Mouse (Mus musculus): Measurements from ENCODE around the gene Kat6b. TPM values are rescaled to one million over a fixed set of nuclear protein-coding genes. Genes with fewer than 3 reads are reported as not detected.

Gene Kat6b
- polyA plus RNA-seq, 1 experiment from 2014 or later = 7.1 TPM

GRCm38 (mm10) chr14:21525674-21526073, 44.4 kb downstream of the Kat6b start:
- ATAC-seq = no peak
- no peak overlapping the region for H3K9ac ChIP-seq (ENCODE audit: low read depth, low read length)
- no peak overlapping the region for H3K4me2 ChIP-seq (ENCODE audit: low read depth, low read length)
- no peaks in the 10 kb centered on the region for H3K9me3 ChIP-seq (ENCODE audit: control insufficient read depth, low read length)
- 85% methylated on average over 4 of the region's 4 CpGs for WGBS
- H3K4me3 ChIP-seq (ENCODE audit: low read length) = no peak overlapping the region
- no peak overlapping the region for H3K27ac ChIP-seq (ENCODE audit: low read length)
- H3K4me1 ChIP-seq (ENCODE audit: control insufficient read depth, insufficient read depth, low read length) = peaks cover 22% of the 10 kb centered on the region
- H3K27me3 ChIP-seq (replicated peaks; ENCODE audit: control insufficient read depth, insufficient read depth, low read length) = no peaks in the 10 kb centered on the region
- no peaks in the 10 kb centered on the region for H3K36me3 ChIP-seq (ENCODE audit: control insufficient read depth, insufficient read depth, low read length)

DNA sequence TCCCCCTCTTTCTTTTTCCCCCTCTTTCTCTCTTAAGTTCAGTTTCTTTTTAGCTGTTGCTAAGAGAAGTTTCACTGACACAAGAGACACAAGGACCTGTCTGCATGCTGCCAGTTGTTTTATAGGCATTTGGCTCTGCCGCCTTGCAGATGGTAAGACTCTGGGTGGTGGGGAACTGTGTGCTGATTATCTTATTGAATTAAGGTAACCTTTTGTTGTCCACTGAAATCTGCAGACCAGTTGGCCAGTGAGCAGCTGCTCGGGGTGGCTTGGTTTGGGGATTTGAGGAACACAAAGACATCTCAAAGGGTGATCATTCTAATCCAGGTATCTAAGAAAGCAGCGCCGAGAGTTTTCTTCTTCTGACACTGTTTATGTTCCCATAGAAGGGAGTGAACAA, 52.3 kb downstream of the Kat6b start:
- no peak for ATAC-seq
- H3K4me2 ChIP-seq (ENCODE audit: low read depth, low read length) = no peak overlapping the region
- no peaks in the 10 kb centered on the region for H3K9me3 ChIP-seq (ENCODE audit: control insufficient read depth, low read length)

DNA sequence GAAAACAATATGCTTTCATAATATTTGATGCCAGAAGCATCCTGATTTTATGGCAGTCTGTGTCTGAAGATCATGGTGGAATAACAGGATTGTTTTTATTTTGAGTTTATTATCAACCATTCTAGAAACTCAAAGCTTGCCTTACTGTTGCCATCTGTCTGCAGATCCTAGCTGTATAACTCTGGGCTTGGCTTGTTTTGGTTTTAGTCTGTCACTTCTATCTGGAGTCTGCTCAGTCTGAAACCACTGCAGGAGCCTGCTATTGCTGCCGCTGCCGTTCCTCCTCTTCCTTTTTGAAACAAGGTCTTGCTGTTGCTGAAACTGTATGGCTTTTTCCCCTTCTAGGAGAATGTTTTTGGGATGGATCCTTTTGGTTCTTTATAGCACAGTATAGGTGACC, 52.8 kb downstream of the Kat6b start:
- 60% methylated on average over 2 of the region's 2 CpGs for WGBS
- ATAC-seq = no peak
- H3K4me3 ChIP-seq (ENCODE audit: low read length) = no peak overlapping the region
- H3K27ac ChIP-seq (ENCODE audit: low read length) = no peak overlapping the region
- H3K4me2 ChIP-seq (ENCODE audit: low read depth, low read length) = no peak overlapping the region
- H3K36me3 ChIP-seq (ENCODE audit: control insufficient read depth, insufficient read depth, low read length) = no peaks in the 10 kb centered on the region
- H3K9ac ChIP-seq (ENCODE audit: low read depth, low read length) = no peak overlapping the region
- H3K9me3 ChIP-seq (ENCODE audit: control insufficient read depth, low read length) = no peaks in the 10 kb centered on the region
- no peaks in the 10 kb centered on the region for H3K4me1 ChIP-seq (ENCODE audit: control insufficient read depth, insufficient read depth, low read length)
- no peaks in the 10 kb centered on the region for H3K27me3 ChIP-seq (replicated peaks; ENCODE audit: control insufficient read depth, insufficient read depth, low read length)

More for the DNA sequence above, 52.3 kb downstream of the Kat6b start:
- H3K36me3 ChIP-seq (ENCODE audit: control insufficient read depth, insufficient read depth, low read length) = no peaks in the 10 kb centered on the region
- no peak overlapping the region for H3K9ac ChIP-seq (ENCODE audit: low read depth, low read length)
- no peaks in the 10 kb centered on the region for H3K27me3 ChIP-seq (replicated peaks; ENCODE audit: control insufficient read depth, insufficient read depth, low read length)
- WGBS = 75% methylated on average over 4 of the region's 4 CpGs
- no peak overlapping the region for H3K27ac ChIP-seq (ENCODE audit: low read length)
- H3K4me1 ChIP-seq (ENCODE audit: control insufficient read depth, insufficient read depth, low read length) = no peaks in the 10 kb centered on the region
- H3K4me3 ChIP-seq (ENCODE audit: low read length) = no peak overlapping the region

DNA sequence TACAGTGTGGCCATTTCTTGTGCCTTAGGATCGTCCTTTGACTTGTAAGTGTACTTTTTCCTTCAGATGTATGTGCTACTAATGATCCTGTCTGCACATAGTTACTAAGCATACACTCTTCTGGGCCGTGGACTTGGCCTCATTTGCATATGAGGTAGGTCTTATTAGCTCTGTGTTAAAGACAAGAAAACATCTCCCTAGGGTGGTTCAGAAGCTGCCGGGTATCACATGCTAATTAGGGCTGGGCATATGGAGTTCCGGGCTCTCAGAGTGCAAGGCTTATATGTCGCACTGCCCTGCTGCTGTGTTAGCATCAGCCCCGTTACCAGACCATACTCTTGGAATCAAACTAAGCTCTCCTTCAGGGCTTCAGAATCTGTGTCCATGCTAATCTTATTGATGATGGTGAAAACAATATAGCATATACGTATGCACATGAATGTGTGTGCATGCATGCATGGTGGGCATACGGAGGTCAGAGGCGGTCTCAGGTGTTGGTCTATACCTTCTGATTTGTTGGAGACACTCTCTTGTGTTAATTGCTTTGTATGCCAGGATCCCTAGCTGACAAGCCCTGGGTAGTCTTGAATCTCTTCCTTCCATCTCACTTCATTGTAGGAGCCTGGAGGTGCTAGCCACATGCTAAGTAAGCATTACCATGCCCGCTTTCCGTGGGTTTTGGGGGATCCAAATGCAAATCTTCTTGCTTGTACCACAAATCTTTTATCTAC, 53.5 kb downstream of the Kat6b start:
- no peak overlapping the region for H3K4me2 ChIP-seq (ENCODE audit: low read depth, low read length)
- H3K4me3 ChIP-seq (ENCODE audit: low read length) = no peak overlapping the region
- no peaks in the 10 kb centered on the region for H3K27me3 ChIP-seq (replicated peaks; ENCODE audit: control insufficient read depth, insufficient read depth, low read length)
- no peak overlapping the region for H3K27ac ChIP-seq (ENCODE audit: low read length)
- ATAC-seq = no peak
- no peak overlapping the region for H3K9ac ChIP-seq (ENCODE audit: low read depth, low read length)
- 82% methylated on average over 11 of the region's 11 CpGs for WGBS
- no peaks in the 10 kb centered on the region for H3K9me3 ChIP-seq (ENCODE audit: control insufficient read depth, low read length)
- H3K4me1 ChIP-seq (ENCODE audit: control insufficient read depth, insufficient read depth, low read length) = no peaks in the 10 kb centered on the region
- no peaks in the 10 kb centered on the region for H3K36me3 ChIP-seq (ENCODE audit: control insufficient read depth, insufficient read depth, low read length)

DNA sequence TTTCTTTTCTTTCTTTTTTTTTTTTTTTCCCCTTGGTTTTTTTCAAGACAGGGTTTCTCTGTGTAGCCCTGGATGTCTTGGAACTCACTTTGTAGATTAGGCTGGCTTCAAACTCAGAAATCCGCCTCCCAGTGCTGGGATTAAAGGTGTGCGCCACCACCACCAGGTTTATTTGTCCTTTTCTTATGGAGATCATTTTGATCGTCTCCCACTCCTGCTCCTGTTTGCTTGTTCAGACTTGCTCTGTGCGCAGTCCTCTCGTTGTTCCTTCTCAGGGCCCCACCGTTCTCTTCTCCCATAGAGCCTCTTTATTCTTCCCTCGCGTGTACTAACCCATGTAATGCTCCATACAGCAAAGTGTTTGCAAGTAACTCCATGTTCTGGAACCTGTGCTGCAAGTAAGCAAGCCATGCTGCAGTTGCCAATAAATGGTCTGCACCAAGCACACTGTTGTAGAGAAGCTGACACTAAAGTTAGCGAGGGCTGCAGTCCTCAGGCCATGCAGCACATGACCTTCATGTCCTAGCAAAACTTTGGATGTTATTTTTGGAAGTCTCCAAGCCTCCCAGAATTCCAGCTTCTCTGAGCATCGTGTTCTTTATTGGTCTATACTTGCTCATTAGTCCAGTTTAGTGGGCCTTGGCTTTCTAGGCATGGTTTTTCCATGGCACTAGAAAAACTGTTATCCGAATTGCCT, 55.4 kb downstream of the Kat6b start:
- peaks cover 2% of the 10 kb centered on the region; the same call in 1 of the 2 replicates for H3K9me3 ChIP-seq (ENCODE audit: control insufficient read depth, low read length)
- no peak overlapping the region for H3K9ac ChIP-seq (ENCODE audit: low read depth, low read length)
- H3K4me2 ChIP-seq (ENCODE audit: low read depth, low read length) = no peak overlapping the region
- ATAC-seq = no peak
- H3K4me1 ChIP-seq (ENCODE audit: control insufficient read depth, insufficient read depth, low read length) = no peaks in the 10 kb centered on the region
- WGBS = 83% methylated on average over 11 of the region's 11 CpGs
- no peak overlapping the region for H3K4me3 ChIP-seq (ENCODE audit: low read length)
- H3K27ac ChIP-seq (ENCODE audit: low read length) = no peak overlapping the region
- no peaks in the 10 kb centered on the region for H3K36me3 ChIP-seq (ENCODE audit: control insufficient read depth, insufficient read depth, low read length)
- H3K27me3 ChIP-seq (replicated peaks; ENCODE audit: control insufficient read depth, insufficient read depth, low read length) = no peaks in the 10 kb centered on the region

- no peaks in the 10 kb centered on the region for H3K27me3 ChIP-seq (replicated peaks; ENCODE audit: control insufficient read depth, insufficient read depth, low read length)
- no peak for ATAC-seq
- WGBS = 82% methylated on average over 3 of the region's 3 CpGs
- H3K9ac ChIP-seq (ENCODE audit: low read depth, low read length) = no peak overlapping the region
- H3K36me3 ChIP-seq (ENCODE audit: control insufficient read depth, insufficient read depth, low read length) = peaks cover 4% of the 10 kb centered on the region
- H3K9me3 ChIP-seq (ENCODE audit: control insufficient read depth, low read length) = peaks cover 2% of the 10 kb centered on the region; the same call in 1 of the 2 replicates
- no peak overlapping the region for H3K4me3 ChIP-seq (ENCODE audit: low read length)
- H3K4me2 ChIP-seq (ENCODE audit: low read depth, low read length) = no peak overlapping the region
- no peak overlapping the region for H3K27ac ChIP-seq (ENCODE audit: low read length)
- no peaks in the 10 kb centered on the region for H3K4me1 ChIP-seq (ENCODE audit: control insufficient read depth, insufficient read depth, low read length)
Observed at GRCm38 (mm10) chr14:21537838-21538237, 56.6 kb downstream of the Kat6b start.

GRCm38 (mm10) chr14:21539731-21540130, 58.5 kb downstream of the Kat6b start:
- peaks cover 4% of the 10 kb centered on the region for H3K36me3 ChIP-seq (ENCODE audit: control insufficient read depth, insufficient read depth, low read length)
- no peak overlapping the region for H3K9ac ChIP-seq (ENCODE audit: low read depth, low read length)
- H3K4me1 ChIP-seq (ENCODE audit: control insufficient read depth, insufficient read depth, low read length) = 0 out of 2 replicates have a peak, but pooled peaks cover 2% of the 10 kb centered on the region
- 85% methylated on average over 3 of the region's 3 CpGs for WGBS
- H3K27ac ChIP-seq (ENCODE audit: low read length) = no peak overlapping the region
- H3K27me3 ChIP-seq (replicated peaks; ENCODE audit: control insufficient read depth, insufficient read depth, low read length) = no peaks in the 10 kb centered on the region
- no peak overlapping the region for H3K4me3 ChIP-seq (ENCODE audit: low read length)
- H3K9me3 ChIP-seq (ENCODE audit: control insufficient read depth, low read length) = peaks cover 2% of the 10 kb centered on the region; the same call in 1 of the 2 replicates
- ATAC-seq = no peak
- H3K4me2 ChIP-seq (ENCODE audit: low read depth, low read length) = no peak overlapping the region

GRCm38 (mm10) chr14:21540361-21540760, 59.1 kb downstream of the Kat6b start:
- ATAC-seq = no peak
- H3K36me3 ChIP-seq (ENCODE audit: control insufficient read depth, insufficient read depth, low read length) = peaks cover 4% of the 10 kb centered on the region
- no peak overlapping the region for H3K4me3 ChIP-seq (ENCODE audit: low read length)
- H3K4me1 ChIP-seq (ENCODE audit: control insufficient read depth, insufficient read depth, low read length) = 0 out of 2 replicates have a peak, but pooled peaks cover 4% of the 10 kb centered on the region
- 70% methylated on average over 3 of the region's 3 CpGs for WGBS
- peaks cover 2% of the 10 kb centered on the region; the same call in 1 of the 2 replicates for H3K9me3 ChIP-seq (ENCODE audit: control insufficient read depth, low read length)
- H3K27ac ChIP-seq (ENCODE audit: low read length) = no peak overlapping the region
- H3K27me3 ChIP-seq (replicated peaks; ENCODE audit: control insufficient read depth, insufficient read depth, low read length) = no peaks in the 10 kb centered on the region
- H3K4me2 ChIP-seq (ENCODE audit: low read depth, low read length) = no peak overlapping the region
- H3K9ac ChIP-seq (ENCODE audit: low read depth, low read length) = no peak overlapping the region

- no peaks in the 10 kb centered on the region for H3K27me3 ChIP-seq (replicated peaks; ENCODE audit: control insufficient read depth, insufficient read depth, low read length)
- peaks cover 4% of the 10 kb centered on the region for H3K36me3 ChIP-seq (ENCODE audit: control insufficient read depth, insufficient read depth, low read length)
- peaks cover 2% of the 10 kb centered on the region; the same call in 1 of the 2 replicates for H3K9me3 ChIP-seq (ENCODE audit: control insufficient read depth, low read length)
- H3K9ac ChIP-seq (ENCODE audit: low read depth, low read length) = no peak overlapping the region
- H3K27ac ChIP-seq (ENCODE audit: low read length) = no peak overlapping the region
- no peak for ATAC-seq
- peaks cover 12% of the 10 kb centered on the region for H3K4me1 ChIP-seq (ENCODE audit: control insufficient read depth, insufficient read depth, low read length)
- H3K4me3 ChIP-seq (ENCODE audit: low read length) = no peak overlapping the region
- WGBS = 79% methylated on average over 4 of the region's 4 CpGs
- no peak overlapping the region for H3K4me2 ChIP-seq (ENCODE audit: low read depth, low read length)
Observed at GRCm38 (mm10) chr14:21545529-21545928, 64.3 kb downstream of the Kat6b start.
